Mouse (Mus musculus) megakaryocyte, adult 5-6 weeks (primary cell): ENCODE results near the gene Serpinb11. TPM values are rescaled to one million over a fixed set of nuclear protein-coding genes. Genes with fewer than 3 reads are reported as not detected.

ENCODE experiments used
- total RNA-seq, 2 experiments: library from RNA; stranded (forward) in 1 of 2; stranded (reverse) in 1 of 2; fragments of 153-499, 151-499 nt in 1 of 2; fragments of 221-1000, 200-1000 nt in 1 of 2; gene quantifications; 2 replicates each; pipeline versions ENCODE4 v1.2.3 to v1.2.4; 2015 to 2017

The Serpinb11 gene
- total RNA-seq, 2 experiments from 2014 or later = not detected

Other genes starting within 250 kb of the Serpinb11 start
- gene Serpinb3b, start 82.8 kb upstream of the Serpinb11 start, total RNA-seq (2015) = not detected in 2 replicates
- not detected in 2 replicates for gene Serpinb3b, start 82.8 kb upstream of the Serpinb11 start, total RNA-seq (2017)
- gene Serpinb3c, start 82.8 kb upstream of the Serpinb11 start, total RNA-seq (2015) = not detected in 2 replicates
- not detected in 2 replicates for gene Serpinb3c, start 82.8 kb upstream of the Serpinb11 start, total RNA-seq (2017)
- gene Serpinb7, start 38.5 kb downstream of the Serpinb11 start, total RNA-seq (2015) = not detected in 2 replicates
- gene Serpinb7, start 38.5 kb downstream of the Serpinb11 start, total RNA-seq (2017) = not detected in 2 replicates
- gene Serpinb2, start 150.2 kb downstream of the Serpinb11 start, total RNA-seq (2015) = 38.0 and 40.7 TPM in 2 replicates
- gene Serpinb2, start 150.2 kb downstream of the Serpinb11 start, total RNA-seq (2017) = 9.6 and 13.5 TPM in 2 replicates
- gene Serpinb8, start 228.8 kb downstream of the Serpinb11 start, total RNA-seq (2015) = 1.5 and 2.1 TPM in 2 replicates
- gene Serpinb8, start 228.8 kb downstream of the Serpinb11 start, total RNA-seq (2017) = 0.49 and 1.4 TPM in 2 replicates